Mouse (Mus musculus): ENCODE data around the gene Pkd1l3. TPM values are rescaled to one million over a fixed set of nuclear protein-coding genes. Genes with fewer than 3 reads are reported as not detected.

Pkd1l3 gene
- total RNA-seq, 2 experiments from 2014 or later = 0.75 to 2.4 TPM

GRCm38 (mm10) chr8:109692443-109693145 is 78.3 kb downstream of the Pkd1l3 start:
- ATAC-seq (replicated peaks; ENCODE audit: low FRiP score, low TSS enrichment, poor library complexity, severe bottlenecking) = peak; percentile 56

GRCm38 (mm10) chr8:109693146-109693900 is 79.0 kb downstream of the Pkd1l3 start, which contains the start of gene Ist1:
Gene Ist1 (minus strand): TSS chr8:109693260.
- peak; percentile 92 for ATAC-seq (replicated peaks; ENCODE audit: low FRiP score, low TSS enrichment, poor library complexity, severe bottlenecking)

- no peak for ATAC-seq (replicated peaks; ENCODE audit: low FRiP score, low TSS enrichment, poor library complexity, severe bottlenecking)
Measured at GRCm38 (mm10) chr8:109694154-109694553, 79.8 kb downstream of the Pkd1l3 start.

- ATAC-seq (replicated peaks; ENCODE audit: low FRiP score, low TSS enrichment, poor library complexity, severe bottlenecking) = no peak
Measured at GRCm38 (mm10) chr8:109697754-109698153, 83.4 kb downstream of the Pkd1l3 start.

GRCm38 (mm10) chr8:109698477-109698876 is 84.2 kb downstream of the Pkd1l3 start:
- ATAC-seq (replicated peaks; ENCODE audit: low FRiP score, low TSS enrichment, poor library complexity, severe bottlenecking) = no peak

- peak; percentile 61 for ATAC-seq (replicated peaks; ENCODE audit: low FRiP score, low TSS enrichment, poor library complexity, severe bottlenecking)
Measured at GRCm38 (mm10) chr8:109704565-109705319, 90.4 kb downstream of the Pkd1l3 start.

GRCm38 (mm10) chr8:109705320-109706075 is 91.2 kb downstream of the Pkd1l3 start, which contains the start of gene Zfp821:
Gene Zfp821 (plus strand): TSS chr8:109705546.
- peak; percentile 87 for ATAC-seq (replicated peaks; ENCODE audit: low FRiP score, low TSS enrichment, poor library complexity, severe bottlenecking)

- ATAC-seq (replicated peaks; ENCODE audit: low FRiP score, low TSS enrichment, poor library complexity, severe bottlenecking) = 0 out of 2 replicates have a peak, but pooled peaks have one; percentile 1
Measured at GRCm38 (mm10) chr8:109706076-109706873, 92.0 kb downstream of the Pkd1l3 start.

- peak; percentile 80 for ATAC-seq (replicated peaks; ENCODE audit: low FRiP score, low TSS enrichment, poor library complexity, severe bottlenecking)
Measured at GRCm38 (mm10) chr8:109706874-109707237, 92.5 kb downstream of the Pkd1l3 start.

- ATAC-seq (replicated peaks; ENCODE audit: low FRiP score, low TSS enrichment, poor library complexity, severe bottlenecking) = no peak
Measured at GRCm38 (mm10) chr8:109707921-109708320, 93.6 kb downstream of the Pkd1l3 start.

GRCm38 (mm10) chr8:109712521-109712920 is 98.2 kb downstream of the Pkd1l3 start:
- ATAC-seq (replicated peaks; ENCODE audit: low FRiP score, low TSS enrichment, poor library complexity, severe bottlenecking) = no peak

GRCm38 (mm10) chr8:109714961-109715360 is 100.6 kb downstream of the Pkd1l3 start:
- ATAC-seq (replicated peaks; ENCODE audit: low FRiP score, low TSS enrichment, poor library complexity, severe bottlenecking) = no peak

Other genes starting within 250 kb of the Pkd1l3 start
- not detected in 2 replicates for gene Pmfbp1, start 120.5 kb upstream of the Pkd1l3 start, total RNA-seq (2014; fragmentation: Nextera tagmentation)
- not detected in 2 replicates for gene Pmfbp1, start 120.5 kb upstream of the Pkd1l3 start, total RNA-seq (2017)
- 21.0 and 26.5 TPM in 2 replicates for gene Dhx38, start 48.7 kb upstream of the Pkd1l3 start, total RNA-seq (2014; fragmentation: Nextera tagmentation)
- gene Dhx38, start 48.7 kb upstream of the Pkd1l3 start, total RNA-seq (2017) = 40.9 and 47.8 TPM in 2 replicates
- gene Txnl4b, start 48.6 kb upstream of the Pkd1l3 start, total RNA-seq (2014; fragmentation: Nextera tagmentation) = 3.1 and 6.8 TPM in 2 replicates
- 7.5 and 11.0 TPM in 2 replicates for gene Txnl4b, start 48.6 kb upstream of the Pkd1l3 start, total RNA-seq (2017)
- 5.8 TPM in 1 of 2 replicates, not detected in the other for gene Hp, start 35.3 kb upstream of the Pkd1l3 start, total RNA-seq (2014; fragmentation: Nextera tagmentation)
- gene Hp, start 35.3 kb upstream of the Pkd1l3 start, total RNA-seq (2017) = 2.4 and 2.8 TPM in 2 replicates
- 16.0 and 58.0 TPM in 2 replicates for gene Dhodh, start 5.8 kb upstream of the Pkd1l3 start, total RNA-seq (2014; fragmentation: Nextera tagmentation)
- 15.2 and 29.0 TPM in 2 replicates for gene Dhodh, start 5.8 kb upstream of the Pkd1l3 start, total RNA-seq (2017)
- 71.2 and 72.9 TPM in 2 replicates for gene Ist1, start 78.7 kb downstream of the Pkd1l3 start, total RNA-seq (2014; fragmentation: Nextera tagmentation)
- 80.7 and 86.8 TPM in 2 replicates for gene Ist1, start 78.7 kb downstream of the Pkd1l3 start, total RNA-seq (2017)
- gene Zfp821, start 91.0 kb downstream of the Pkd1l3 start, total RNA-seq (2014; fragmentation: Nextera tagmentation) = 6.6 and 8.7 TPM in 2 replicates
- gene Zfp821, start 91.0 kb downstream of the Pkd1l3 start, total RNA-seq (2017) = 7.3 and 10.2 TPM in 2 replicates
- gene Atxn1l, start 123.2 kb downstream of the Pkd1l3 start, total RNA-seq (2014; fragmentation: Nextera tagmentation) = 8.5 and 18.3 TPM in 2 replicates
- gene Atxn1l, start 123.2 kb downstream of the Pkd1l3 start, total RNA-seq (2017) = 8.7 and 9.2 TPM in 2 replicates
- 65.0 and 65.3 TPM in 2 replicates for gene Ap1g1, start 164.0 kb downstream of the Pkd1l3 start, total RNA-seq (2014; fragmentation: Nextera tagmentation)
- 55.6 and 69.0 TPM in 2 replicates for gene Ap1g1, start 164.0 kb downstream of the Pkd1l3 start, total RNA-seq (2017)

Measured in megakaryocyte-erythroid progenitor cell, adult 5-6 weeks (primary cell).